Mouse (Mus musculus) myocyte (in vitro differentiated cells): ENCODE results near the gene B3galnt2.

ENCODE experiments used
- CEBPB ChIP-seq: IDR thresholded peaks from 2 replicates; pipeline ENCODE4 v1.6.1; 2011; ENCODE audit warnings: mild to moderate bottlenecking, moderate library complexity; ENCODE audit not compliant: poor library complexity, insufficient read depth, severe bottlenecking
- E2F4 ChIP-seq: IDR thresholded peaks from one replicate; pipeline ENCODE4 v1.6.1; 2011; ENCODE audit warnings: mild to moderate bottlenecking, control low read depth, moderate library complexity; ENCODE audit not compliant: insufficient read depth
- MAX ChIP-seq: IDR thresholded peaks from one replicate; pipeline ENCODE4 v1.6.1; 2011; ENCODE audit warnings: low read depth, mild to moderate bottlenecking, control low read depth
- MYOD1 ChIP-seq, 3 experiments: IDR thresholded peaks; one replicate each; pipeline ENCODE4 v1.6.1; 2011; ENCODE audit warnings: control low read depth in 2 of 3, low read depth in 2 of 3, mild to moderate bottlenecking in 2 of 3, moderate library complexity in 1 of 3; ENCODE audit not compliant: insufficient read length in 2 of 3, control insufficient read depth in 1 of 3
- MYOG ChIP-seq, 3 experiments: IDR thresholded peaks; one replicate each; pipeline ENCODE4 v1.6.1; 2011; ENCODE audit warnings: control low read depth in 2 of 3, low read depth in 2 of 3, mild to moderate bottlenecking in 2 of 3; ENCODE audit not compliant: insufficient read length in 2 of 3, control insufficient read depth in 1 of 3, insufficient read depth in 1 of 3
- POLR2A ChIP-seq: IDR thresholded peaks from one replicate; pipeline ENCODE4 v1.6.1; 2011; ENCODE audit warnings: low read depth, mild to moderate bottlenecking, control low read depth, moderate library complexity; ENCODE audit not compliant: insufficient read length
- POLR2AphosphoS2 ChIP-seq: IDR thresholded peaks from one replicate; pipeline ENCODE4 v1.6.1; 2011; ENCODE audit warnings: low read depth, control low read depth; ENCODE audit not compliant: insufficient read length
- SRF ChIP-seq: IDR thresholded peaks from one replicate; pipeline ENCODE4 v1.6.1; 2011; ENCODE audit warnings: low read depth; ENCODE audit not compliant: control insufficient read depth, insufficient read length
- TCF12 ChIP-seq: IDR thresholded peaks from one replicate; pipeline ENCODE4 v1.6.1; 2011; ENCODE audit warnings: mild to moderate bottlenecking, control low read depth; ENCODE audit not compliant: poor library complexity, insufficient read depth, severe bottlenecking
- TCF3 ChIP-seq: IDR thresholded peaks from one replicate; pipeline ENCODE4 v1.6.1; 2011; ENCODE audit warnings: low read depth, control low read depth; ENCODE audit not compliant: insufficient read length
- USF1 ChIP-seq: IDR thresholded peaks from one replicate; pipeline ENCODE4 v1.6.1; 2011; ENCODE audit warnings: low read depth, mild to moderate bottlenecking, control low read depth, moderate library complexity

GRCm38 (mm10) chr13:14018852-14019251 is 64.6 kb downstream of the B3galnt2 start:
- TF ChIP-seq TCF12 (no peak), POLR2A (no peak), E2F4 (no peak), POLR2AphosphoS2 (no peak), MAX (no peak), SRF (no peak), MYOD1 (IDR thresholded peaks at IDR 0.05; ENCODE audit: control insufficient read depth in 1 of 3, insufficient read length in 2 of 3, low read depth in 2 of 3) (no peak), MYOG (IDR thresholded peaks at IDR 0.05; ENCODE audit: control insufficient read depth in 1 of 3, insufficient read depth in 1 of 3, insufficient read length in 2 of 3, low read depth in 2 of 3) (no peak), TCF3 (no peak), USF1 (no peak), CEBPB (no peak)
